Mouse (Mus musculus): ENCODE results near the gene Tmem92.
A peak's percentile ranks its signal among the peaks of the same experiment; 100 is the strongest.
"Not testable (repeated sequence)": the region's sequence is repeated elsewhere in the genome, so short reads cannot be mapped to it uniquely, and the experiment has no call there.

The Tmem92 gene

DNA sequence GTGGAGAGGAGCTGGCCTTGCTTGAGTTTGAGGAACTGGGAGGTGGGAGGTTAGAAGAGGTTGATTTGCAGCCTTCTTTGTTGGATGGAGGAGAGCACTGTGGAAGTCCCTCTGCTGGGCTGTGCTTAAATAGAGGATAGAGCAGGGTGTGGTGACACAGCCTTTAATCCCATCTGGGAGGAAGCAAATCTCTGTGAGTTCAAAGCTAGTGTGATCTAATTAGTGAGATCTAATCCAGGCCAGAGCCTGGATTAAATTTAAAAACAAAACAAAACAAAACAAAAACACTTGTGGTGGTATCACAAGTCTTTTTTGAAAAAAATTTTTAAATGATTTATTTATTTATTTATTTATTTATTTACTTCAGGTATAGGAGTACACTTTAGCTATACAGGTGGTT is at the start of gene Tmem92:
Gene Tmem92 (minus strand): TSS at position 101 of the 400 bp plus-strand sequence.
- DNase-seq (ENCODE audit: low spot score) = no peak

DNA sequence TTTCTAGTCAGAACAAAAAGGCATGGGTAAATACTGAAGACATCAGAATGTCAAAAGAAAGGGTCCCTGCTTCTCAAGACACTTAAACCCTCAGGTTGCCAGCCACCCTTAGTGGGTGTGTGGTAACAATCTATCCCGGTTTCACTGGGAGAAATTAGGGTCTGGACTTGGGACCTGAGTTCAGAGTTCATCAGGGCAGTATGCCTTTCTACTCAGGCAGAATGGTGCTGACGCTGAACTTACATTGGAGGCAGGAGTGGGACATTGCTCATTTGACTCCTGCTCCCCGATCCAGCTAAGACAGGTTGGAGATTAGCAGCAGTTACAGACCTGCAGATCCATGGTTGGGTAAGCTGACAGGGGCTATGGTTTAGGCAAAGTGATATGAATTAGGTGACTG is 46.5 kb upstream of the Tmem92 start:
- DNase-seq (ENCODE audit: low spot score) = peak; percentile 84

DNA sequence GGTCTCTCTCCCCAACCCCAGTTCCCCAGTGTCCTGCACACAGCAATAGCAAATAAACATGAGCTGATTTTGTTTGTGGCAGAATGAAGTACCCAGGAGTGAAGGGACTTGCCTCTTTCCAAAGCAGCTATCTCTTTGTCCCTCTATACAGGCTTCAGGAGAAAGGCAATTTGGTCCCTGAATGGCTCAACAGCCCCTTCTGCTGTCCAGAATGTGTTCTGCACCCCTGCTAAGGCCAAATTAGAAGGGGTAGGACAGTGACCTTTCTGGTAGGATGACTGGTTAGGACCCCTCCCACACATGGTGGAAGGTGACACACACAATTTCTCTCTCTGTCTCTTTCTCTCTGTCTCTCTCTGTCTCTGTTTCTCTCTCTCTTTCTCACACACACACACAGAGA is 36.9 kb upstream of the Tmem92 start:
- DNase-seq (ENCODE audit: low spot score) = not testable (repeated sequence)

DNA sequence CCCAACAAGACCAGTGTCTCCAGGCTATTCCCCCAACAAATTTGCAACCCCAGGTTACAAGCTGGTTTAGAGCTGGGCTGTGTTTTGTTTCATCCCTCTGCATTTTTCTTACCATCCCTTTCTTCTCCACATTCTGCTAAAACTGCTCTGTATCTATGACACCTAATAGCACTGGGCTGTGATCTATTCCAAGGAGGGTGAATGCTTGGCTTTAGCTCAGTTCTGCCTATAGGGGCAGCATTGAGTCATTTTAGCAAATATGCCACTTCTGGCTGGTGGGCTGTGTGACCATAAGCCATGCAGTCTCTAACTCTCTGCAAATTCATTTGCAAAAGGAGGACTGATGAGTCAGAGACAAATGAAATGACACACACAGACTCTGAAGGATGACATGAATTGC is 36.4 kb upstream of the Tmem92 start:
- DNase-seq (ENCODE audit: low spot score) = not testable (repeated sequence)

DNA sequence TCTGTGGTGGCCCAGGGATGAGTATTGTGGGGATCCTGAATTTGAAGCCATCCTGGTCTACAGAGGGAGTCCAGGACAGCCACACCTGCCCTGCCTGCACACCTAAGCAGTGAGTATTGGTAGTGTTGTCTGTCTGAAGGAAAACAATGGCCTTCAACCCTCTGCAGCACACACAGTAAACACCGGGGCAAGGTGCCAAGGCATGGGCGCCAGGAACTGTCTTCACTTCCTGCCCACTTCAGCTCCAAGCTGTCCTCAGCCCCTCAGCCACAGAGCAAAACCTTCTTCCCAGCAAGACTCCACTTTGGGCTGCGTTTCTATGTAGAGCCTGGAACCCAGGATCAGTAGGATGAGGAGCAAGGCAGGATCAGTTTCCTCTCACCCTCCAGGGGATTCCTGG is 29.0 kb upstream of the Tmem92 start:
- DNase-seq (ENCODE audit: low spot score) = not testable (repeated sequence)

DNA sequence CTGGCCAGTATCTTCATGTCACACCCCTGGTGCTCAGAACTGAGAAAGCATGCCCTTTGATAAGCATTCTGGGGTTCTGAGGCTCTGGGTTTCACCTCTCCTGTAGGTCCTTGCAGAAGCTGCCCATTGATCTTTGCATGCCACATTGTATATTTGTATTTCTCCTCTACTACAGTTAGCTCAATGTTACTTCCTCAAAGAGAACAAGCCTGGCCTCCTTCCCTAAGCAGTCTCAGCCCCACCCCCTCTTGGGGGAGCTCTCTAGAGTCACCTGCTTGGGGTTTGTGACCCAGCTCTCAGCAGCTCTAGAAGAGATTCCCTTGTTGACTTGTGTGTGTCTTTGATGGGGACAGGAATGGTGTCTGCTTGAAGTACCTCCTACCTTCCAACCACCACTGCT is 9.2 kb upstream of the Tmem92 start:
- no peak for DNase-seq (ENCODE audit: low spot score)

DNA sequence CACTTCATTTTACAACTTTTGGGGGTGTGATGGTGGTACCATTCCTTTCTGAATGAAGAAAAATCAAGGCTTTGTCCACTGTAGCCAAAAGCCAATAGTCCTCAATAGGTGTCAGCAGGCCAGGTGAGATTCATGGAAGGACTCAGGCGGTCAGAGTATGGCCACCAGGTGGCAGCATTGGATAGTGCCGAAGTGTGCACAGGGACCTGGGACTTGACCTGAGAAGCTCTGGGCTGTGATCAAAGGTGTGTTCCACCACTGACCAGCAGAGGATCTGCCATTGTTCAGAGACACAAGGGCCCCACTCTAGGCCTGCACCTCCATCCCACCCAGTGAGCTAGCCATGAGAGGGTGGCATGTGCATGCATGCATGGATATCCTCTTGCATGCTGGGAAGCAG is 2.7 kb upstream of the Tmem92 start:
- DNase-seq (ENCODE audit: low spot score) = peak; percentile 81

DNA sequence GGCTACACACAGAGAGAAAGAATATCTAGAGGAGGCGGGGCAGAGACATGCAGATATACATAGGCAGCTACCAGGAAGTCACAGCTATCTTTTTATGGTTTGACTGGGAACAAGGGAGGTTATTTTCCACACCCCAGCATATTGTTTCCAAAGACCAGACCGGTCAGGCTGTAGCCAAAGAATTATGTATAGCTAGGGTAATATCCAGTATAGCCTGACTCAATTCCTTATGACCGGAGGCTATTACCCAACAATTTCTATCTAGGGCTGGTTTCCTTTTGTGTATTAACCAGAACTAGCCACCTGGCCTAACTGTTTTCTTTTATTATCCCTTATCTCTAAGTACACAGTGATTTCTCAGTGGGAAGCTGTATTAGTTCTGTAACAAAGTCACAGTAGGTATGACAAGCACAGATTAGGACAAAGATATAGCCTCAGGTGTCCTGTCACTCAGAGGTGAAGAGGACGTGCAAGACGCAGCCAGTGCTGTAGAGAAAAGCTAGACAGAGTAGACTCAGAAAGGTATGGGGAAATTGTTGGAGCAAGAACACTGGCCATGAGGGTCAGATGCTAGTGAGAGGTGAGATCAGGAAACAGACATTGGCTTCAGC is 7.5 kb downstream of the Tmem92 start:
- DNase-seq (ENCODE audit: low spot score) = no peak

DNA sequence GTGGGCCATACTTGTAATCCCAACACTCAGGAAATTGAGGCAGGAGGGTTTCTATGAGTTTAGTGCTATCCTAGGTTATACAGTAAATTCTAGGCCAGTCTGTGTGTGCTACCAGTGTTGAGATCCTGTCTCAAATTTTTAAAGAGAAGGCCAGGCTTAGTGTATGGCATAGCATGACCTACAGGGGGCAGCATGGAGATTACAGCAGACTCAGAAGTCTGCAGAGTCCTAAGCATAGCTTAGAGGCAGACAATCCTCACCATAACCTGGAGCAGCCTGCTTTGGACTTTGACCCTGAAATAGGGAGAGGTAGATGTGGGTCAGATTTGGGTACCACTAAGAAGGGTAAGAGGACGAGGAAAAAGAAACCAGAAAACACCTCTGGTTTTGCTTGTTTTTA is 8.7 kb downstream of the Tmem92 start:
- no peak for DNase-seq (ENCODE audit: low spot score)

DNA sequence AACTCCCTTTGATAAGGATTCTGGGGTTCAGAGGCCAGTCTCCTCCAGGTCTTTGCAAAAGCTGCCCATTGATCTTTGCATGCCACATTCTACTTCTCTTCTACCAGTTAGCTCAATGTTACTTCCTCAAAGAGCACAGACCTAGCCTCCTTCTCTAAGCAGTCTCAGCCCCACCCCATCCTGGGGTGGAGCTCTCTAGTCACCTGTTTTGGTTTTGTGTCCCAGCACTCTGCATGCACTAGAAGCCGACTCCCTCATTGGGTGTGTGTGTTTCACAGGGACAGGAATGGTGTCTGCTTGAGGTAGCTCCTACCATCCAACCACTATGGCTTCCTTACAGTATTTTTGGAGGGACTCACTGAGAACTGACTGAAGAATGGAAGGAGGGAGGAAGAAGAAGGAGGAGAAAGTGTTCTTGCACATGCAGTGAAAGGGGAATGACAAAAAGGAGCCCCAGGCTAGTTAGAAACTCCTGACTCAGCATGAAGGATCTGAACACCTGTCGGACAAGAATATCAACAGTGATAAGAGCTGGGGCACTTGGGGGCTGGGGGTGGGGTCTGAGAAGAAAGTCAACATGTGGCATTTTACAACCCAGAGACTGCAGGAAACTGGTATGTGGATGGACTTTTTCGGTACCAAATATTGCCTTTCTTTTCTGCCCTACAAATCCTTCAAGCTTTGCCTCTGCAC is 10.0 kb downstream of the Tmem92 start:
- no peak for DNase-seq (ENCODE audit: low spot score)

DNA sequence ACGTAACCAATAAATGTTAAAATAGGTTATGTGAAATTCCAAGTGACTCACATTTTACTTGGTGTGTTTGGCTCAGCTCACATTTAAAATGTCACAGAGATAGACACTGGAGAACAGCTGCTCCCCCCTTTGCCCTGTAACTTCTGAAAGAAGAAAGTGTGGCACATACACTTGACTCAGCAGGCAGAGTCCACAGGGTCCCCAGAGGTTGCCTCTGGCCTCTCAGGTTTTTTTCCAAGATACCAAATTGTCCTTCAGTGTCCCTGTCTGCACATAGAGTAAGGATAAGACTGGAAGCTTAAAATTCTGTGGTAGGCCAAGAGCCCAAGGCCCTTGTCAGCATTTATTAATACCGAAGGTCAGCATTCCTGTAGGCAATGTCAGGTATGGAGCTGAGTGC is 15.3 kb downstream of the Tmem92 start:
- DNase-seq (ENCODE audit: low spot score) = no peak

DNA sequence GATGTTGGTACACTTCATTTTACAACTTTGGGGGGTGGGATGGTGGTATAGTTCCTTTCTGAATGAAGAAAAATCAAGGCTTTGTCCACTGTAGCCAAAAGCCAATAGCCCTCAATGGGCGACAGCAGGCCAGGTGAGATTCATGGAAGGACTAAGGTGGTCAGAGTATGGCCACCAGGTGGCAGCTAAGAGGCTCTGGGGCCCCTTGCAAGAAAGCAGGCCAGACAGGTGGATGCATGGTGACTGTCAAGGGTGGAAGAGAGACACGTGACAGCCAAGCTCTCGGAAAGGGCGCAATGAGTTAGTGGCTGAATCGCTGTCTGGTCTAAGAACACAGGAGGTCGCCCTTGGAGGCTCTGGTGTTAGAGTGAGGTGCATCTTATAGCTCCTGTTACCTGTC is 19.7 kb downstream of the Tmem92 start:
- DNase-seq (ENCODE audit: low spot score) = no peak

DNA sequence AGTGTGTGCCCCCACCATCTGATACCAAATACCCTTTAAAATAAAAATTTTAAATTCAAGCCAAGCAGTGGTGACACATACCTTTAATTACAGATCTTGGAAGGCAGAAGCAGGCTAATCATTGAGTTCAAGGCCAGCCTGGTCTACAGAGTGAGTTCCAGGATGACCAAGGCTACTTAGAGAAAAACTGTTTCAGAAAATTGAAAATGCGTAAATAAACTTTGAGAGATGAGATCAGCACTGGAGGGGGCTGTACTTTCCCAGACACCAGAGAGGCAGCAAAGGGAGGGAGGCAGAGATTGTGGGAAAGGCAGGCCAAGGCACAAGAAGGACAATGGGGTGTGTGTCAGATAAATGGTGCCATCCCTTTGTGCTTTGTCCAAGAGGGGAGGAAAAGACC is 20.2 kb downstream of the Tmem92 start:
- no peak for DNase-seq (ENCODE audit: low spot score)

DNA sequence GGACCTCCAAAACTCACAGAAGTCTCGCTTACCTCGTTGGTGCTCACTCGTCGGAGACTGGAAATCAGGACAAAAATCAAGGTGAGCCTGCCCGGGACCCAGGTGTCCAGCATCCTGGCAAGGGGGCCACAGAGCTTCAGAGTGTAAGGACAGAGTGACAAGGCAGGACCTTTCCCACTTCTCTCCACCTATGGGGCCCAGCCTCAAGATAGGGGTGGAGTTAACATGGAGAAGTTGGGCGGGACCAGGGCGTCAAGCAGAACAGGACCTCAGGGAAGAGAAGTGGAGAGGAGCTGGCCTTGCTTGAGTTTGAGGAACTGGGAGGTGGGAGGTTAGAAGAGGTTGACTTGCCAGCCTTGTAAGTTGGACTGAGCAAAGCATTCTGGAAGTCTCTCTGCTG is 21.7 kb downstream of the Tmem92 start:
- DNase-seq (ENCODE audit: low spot score) = no peak

DNA sequence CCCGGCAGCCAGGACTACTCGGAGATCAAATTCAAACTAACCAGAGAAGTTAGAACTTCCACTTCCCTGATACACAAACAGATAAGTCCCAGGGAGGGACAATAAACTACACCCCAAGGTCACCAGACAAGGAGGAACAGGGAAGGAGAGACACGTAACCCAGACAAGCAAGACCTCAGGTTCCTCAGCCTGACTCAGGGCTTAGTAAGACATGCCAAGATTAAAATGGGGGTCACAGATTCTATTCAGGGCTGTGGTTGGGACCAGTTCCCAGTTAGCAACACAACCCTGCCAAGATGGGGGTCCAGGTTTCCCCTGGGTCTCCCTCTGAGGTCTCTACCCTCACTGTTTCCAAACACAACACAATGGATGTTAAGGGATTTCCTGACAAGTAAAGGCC is 22.1 kb downstream of the Tmem92 start:
- DNase-seq (ENCODE audit: low spot score) = no peak

DNA sequence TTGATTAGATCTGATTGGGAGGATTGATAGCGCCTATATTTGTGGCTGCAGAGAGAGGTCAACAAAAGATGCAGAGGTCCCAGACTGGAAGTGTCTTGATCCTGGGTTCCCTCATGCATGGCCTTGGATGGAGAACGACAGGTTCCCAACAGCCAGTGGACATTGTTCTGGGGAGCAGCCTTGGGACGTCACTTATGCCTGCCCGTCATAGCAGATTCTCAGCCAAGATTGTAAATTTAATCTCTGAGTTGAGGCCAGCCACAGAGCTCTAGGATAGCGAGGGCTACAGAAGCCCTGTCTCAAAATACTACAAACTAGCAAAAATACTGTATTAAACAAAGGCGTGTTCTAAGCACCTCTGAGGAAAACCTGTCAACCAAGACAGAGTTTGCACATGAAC is 22.6 kb downstream of the Tmem92 start:
- DNase-seq (ENCODE audit: low spot score) = no peak

DNA sequence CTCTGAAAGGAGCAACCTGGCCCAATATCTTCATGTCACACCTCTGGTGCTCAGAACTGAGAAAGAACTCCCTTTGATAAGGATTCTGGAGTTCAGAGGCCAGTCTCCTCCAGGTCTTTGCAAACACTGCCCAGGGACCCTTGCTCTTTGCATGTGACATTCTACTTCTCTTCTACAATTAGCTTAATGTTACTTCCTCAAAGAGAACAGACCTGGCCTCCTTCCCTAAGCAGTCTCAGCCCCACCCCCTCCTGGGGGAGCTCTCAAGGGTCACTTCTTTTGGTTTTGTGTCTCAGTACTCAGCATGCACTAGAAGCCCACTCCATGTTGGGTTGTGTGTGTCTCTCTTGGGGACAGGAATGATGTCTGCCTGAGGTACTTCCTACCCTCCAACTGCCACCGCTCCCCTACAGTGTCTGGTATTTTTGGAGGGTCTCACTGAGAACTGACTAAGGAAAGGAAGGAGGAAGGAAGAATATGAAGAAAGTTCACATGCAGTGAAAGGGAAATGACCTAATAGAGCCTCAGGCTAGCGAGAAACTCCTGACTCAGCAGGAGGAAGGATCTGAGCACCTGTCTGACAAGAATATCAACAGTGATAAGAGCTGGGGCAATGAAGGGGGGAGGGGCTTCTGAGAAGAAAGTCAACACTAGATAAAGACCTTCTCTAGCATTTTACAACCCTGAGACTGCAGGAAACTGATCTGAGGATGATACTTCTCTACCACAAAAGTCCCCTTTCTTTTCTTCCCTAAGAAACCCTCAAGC is 29.4 kb downstream of the Tmem92 start:
- DNase-seq (ENCODE audit: low spot score) = peak; percentile 85

DNA sequence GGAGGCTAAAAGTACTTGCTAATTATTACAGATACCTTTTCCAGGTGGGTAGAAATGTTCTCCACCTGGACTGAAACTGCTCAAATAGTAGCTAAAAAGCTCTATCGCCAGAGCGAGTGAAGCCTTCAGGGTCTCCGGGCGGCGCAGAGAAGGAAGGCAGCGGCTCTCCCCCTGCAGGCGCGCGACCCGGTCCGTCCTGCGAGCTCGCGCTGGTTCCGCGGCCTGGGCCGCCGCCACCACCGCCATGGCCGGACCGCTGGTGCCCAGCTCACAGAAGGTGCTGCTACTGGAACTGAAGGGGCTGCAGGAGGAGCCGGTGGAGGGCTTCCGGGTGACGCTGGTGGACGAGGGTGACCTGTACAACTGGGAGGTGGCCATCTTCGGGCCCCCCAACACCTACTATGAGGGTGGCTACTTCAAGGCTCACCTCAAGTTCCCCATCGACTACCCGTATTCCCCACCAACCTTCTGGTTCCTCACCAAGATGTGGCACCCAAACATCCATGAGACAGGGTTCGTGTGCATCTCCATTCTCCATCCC is 40.7 kb downstream of the Tmem92 start, which contains the start of gene Cdc34b:
Gene Cdc34b (plus strand): TSS at position 51 of the 541 bp plus-strand sequence.
- DNase-seq (ENCODE audit: low spot score) = no peak

DNA sequence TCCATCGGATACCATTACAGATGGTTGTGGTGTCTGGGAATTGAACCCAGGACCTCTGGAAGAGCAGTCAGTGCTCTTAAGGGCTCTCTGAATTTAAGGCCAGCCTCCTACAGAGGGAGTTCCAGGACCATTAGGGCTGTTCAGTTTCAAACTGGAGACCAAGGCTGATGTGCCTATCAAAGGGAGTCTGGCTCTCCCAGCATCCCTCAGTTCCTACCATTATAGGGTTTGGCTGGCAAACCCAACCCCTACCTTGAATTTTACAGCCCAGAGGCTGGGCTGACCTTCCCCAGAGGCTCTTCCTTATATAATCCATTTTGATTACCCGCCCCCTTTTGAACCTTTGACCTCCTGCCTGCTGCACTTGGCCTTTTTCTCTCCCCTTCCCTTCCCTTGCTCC is 46.8 kb downstream of the Tmem92 start:
- DNase-seq (ENCODE audit: low spot score) = no peak

DNA sequence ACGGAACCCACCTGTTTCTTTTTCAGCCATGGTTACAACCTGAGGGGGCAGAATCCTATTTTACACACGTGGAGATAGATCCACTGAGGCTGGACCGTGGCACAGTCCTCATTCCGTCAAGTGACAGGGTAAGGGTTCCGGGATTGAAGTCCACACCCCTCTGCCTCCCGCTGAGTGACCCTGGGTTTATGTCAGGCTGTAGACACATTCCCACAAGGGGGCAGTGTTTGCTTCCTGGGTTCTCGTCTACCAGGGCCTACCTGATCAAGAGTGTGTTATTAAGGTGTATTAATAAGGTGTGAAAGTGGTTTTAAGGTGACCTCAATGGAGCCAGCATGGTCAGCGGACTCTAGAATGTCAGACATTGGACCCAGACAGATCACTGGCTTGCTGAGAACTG is 49.7 kb downstream of the Tmem92 start:
- peak; percentile 77 for DNase-seq (ENCODE audit: low spot score)

DNA sequence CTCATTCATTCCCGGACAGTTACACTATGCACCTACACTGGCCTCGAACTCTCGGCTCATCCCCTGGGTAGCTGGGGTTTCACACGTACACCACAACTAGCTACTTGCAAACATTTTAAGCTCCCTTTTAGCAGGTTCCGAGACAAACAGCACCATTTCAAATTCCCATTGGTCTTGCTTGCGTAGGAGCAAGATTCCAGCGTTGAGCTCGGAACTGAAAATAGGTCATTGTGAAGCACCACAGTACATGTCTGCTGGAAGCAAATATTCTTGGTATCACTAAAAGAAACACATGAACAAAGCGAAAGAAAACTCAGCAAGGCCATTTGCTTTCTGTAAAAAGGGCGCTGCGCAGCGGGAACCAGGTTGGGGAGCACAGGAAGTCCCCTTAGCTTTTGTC is 51.3 kb downstream of the Tmem92 start:
- no peak for DNase-seq (ENCODE audit: low spot score)

DNA sequence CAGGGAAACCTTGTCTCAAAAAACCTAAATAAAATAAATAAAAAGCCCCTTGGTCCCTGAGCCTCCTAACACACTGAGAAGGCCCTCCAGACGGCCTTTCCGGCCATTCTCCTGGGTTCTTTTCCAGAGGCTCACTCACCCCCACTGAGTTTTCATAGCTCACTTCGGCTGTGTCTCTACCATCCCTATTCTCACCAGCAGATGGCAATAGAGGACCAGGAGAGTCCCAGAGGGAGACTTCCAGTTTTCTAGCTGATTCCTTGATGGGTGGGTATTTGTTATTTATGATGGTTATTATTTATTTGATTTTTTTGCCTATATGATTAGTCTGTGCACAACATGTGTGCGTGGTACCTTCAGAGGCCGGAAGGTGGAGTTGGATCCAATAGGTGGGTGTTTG is 52.2 kb downstream of the Tmem92 start:
- peak; percentile 69 for DNase-seq (ENCODE audit: low spot score)

DNA sequence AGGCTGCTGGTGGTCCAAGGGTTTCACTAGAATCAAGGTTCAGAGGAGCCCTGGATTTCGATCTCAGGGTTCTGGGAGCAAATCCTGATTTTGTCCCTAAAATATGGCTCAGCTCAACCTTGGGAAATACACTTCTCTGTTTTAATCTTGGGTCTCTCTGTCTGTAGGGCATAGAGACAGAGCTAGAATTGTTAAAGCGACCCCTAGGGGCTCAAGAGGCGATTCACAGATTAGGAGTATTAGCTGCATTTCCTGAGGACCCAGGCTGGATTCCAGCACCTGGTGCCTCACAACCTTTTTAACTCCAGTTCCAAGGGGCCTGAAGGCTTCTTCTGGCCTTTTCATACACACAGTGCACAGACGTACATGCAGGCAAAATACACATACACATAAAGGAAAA is 52.9 kb downstream of the Tmem92 start:
- no peak for DNase-seq (ENCODE audit: low spot score)

All from yolk sac, embryonic 10.5 days (tissue).